Mouse (Mus musculus): ENCODE results near the gene Ntsr1.

GRCm38 (mm10) chr2:180555219-180555618 is 55.4 kb downstream of the Ntsr1 start:
- TF ChIP-seq CTCF (IDR thresholded peaks at IDR 0.05; ENCODE audit: borderline replicate concordance, insufficient read depth, low read depth, low read length) (no peak), POLR2A (IDR thresholded peaks at IDR 0.05; ENCODE audit: borderline replicate concordance, insufficient read depth, low read length) (no peak)
